Mouse (Mus musculus): ENCODE data around the gene Fgf5.

DNA sequence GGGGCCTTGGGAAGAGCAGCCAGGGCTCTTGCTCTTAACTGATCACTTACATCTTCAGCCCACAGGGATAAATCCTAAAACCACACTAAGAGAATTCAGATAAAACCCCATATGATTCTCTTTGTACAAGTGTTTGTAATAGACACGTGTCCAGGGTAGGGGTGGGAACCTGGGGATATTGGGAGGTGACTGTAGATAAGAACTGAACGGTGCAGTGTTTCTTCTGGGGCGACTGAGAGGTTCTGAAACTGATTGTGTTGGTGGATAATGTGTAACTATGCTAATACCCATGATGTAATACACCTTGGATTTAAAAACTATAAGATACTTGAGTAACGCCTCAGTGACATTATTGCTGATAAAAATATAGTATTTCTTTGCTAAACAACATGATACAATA, 51.7 kb downstream of the Fgf5 start:
- no peak for TF ChIP-seq POLR2A (IDR thresholded peaks at IDR 0.05; ENCODE audit: borderline replicate concordance, control insufficient read depth, low read depth, low read length)
- TF ChIP-seq CTCF (IDR thresholded peaks at IDR 0.05; ENCODE audit: control insufficient read depth, insufficient read depth, low read length), result no peak

Measured in bone marrow, adult 2 months (tissue).